Mouse (Mus musculus) testis, adult 2 months (tissue): ENCODE measurements around the gene Sh2b1. TPM values are rescaled to one million over a fixed set of nuclear protein-coding genes. Genes with fewer than 3 reads are reported as not detected.

Experiments
- H3K27ac ChIP-seq: fragments of 200-500 bp; 2 replicates; pipeline ENCODE4 v1.5.1; 2012; ENCODE audit warnings: low read depth, low read length; ENCODE audit not compliant: control insufficient read depth, insufficient read depth
- H3K27me3 ChIP-seq: fragments of 200-500 bp; 2 replicates; pipeline ENCODE4 v1.6.1; 2012; ENCODE audit warnings: mild to moderate bottlenecking, low read length, moderate library complexity; ENCODE audit not compliant: control insufficient read depth, insufficient read depth
- H3K36me3 ChIP-seq: fragments of 200-500 bp; 2 replicates; pipeline ENCODE4 v1.6.1; 2012; ENCODE audit warnings: mild to moderate bottlenecking, low read length; ENCODE audit not compliant: control insufficient read depth, insufficient read depth
- H3K4me1 ChIP-seq: fragments of 200-500 bp; 2 replicates; pipeline ENCODE4 v1.6.1; 2012; ENCODE audit warnings: low read length; ENCODE audit not compliant: control insufficient read depth, insufficient read depth
- H3K4me3 ChIP-seq: fragments of 200-500 bp; 2 replicates; pipeline ENCODE4 v1.5.1; 2012; ENCODE audit warnings: low read depth, mild to moderate bottlenecking, low read length, moderate library complexity, mixed read lengths; ENCODE audit not compliant: control insufficient read depth
- CTCF ChIP-seq: fragments of 200-500 bp; IDR thresholded peaks from 2 replicates; pipeline ENCODE4 v1.5.1; 2012; ENCODE audit warnings: low read depth, mild to moderate bottlenecking, inconsistent platforms, low read length, moderate library complexity; ENCODE audit not compliant: control insufficient read depth, insufficient read depth, insufficient replicate concordance
- POLR2A ChIP-seq: fragments of 200-500 bp; IDR thresholded peaks from 2 replicates; pipeline ENCODE4 v1.6.1; 2012; ENCODE audit warnings: low read depth, mild to moderate bottlenecking, inconsistent platforms, low read length, moderate library complexity; ENCODE audit not compliant: control insufficient read depth
- polyA plus RNA-seq: library from polyadenylated mRNA; depleted of rRNA; stranded (reverse); fragments of >200 nt; gene quantifications from 2 replicates; pipeline ENCODE4 v1.2.3, GENCODE M21; 2012; rRNA removed

Sh2b1 gene
- polyA plus RNA-seq = 39.2 and 41.1 TPM in 2 replicates

DNA sequence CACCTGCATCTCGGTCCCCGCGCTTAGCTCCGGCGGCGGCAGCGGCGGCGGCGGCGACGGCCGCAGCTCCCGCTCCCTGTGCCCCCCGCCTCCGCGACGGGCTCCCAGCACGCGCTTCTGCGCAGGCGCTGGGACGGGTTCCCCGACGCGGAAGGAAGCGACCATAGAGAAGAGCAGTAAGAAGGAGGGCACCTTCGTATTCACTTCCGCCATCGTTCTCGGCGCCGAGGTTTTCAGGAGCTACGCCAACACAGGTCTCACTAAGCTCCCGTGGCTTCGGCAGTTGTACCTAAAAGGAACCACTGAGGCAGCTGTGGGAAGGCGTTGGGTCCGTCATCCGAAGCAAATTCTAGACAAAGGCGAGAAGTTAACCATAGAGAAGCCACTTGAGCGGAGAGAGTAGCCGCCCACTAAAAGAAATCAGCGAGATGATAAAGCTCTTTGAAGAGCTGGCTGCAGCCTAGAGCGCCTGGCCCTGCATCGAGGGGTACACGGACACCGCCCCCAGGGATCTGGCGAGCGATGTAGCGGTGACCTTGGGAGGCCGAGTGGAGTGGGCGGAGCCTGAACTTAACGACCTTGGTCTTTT, at the start of gene Sh2b1:
Gene Sh2b1 (minus strand): TSS at position 432 of the 589 bp plus-strand sequence.
- Histone ChIP-seq H3K27me3 (no peaks in the 10 kb centered on the region), H3K4me1 (peaks cover 3% of the 10 kb centered on the region), H3K4me3 (peak within 1 kb of the TSS; percentile 89), H3K27ac (peak within 1 kb of the TSS; percentile 94), H3K36me3 (no peaks in the 10 kb centered on the region; the same call in none of the 2 replicates)
- TF ChIP-seq POLR2A (peak; percentile 43), CTCF (peak; percentile 3; the same call in 1 of the 2 replicates)

DNA sequence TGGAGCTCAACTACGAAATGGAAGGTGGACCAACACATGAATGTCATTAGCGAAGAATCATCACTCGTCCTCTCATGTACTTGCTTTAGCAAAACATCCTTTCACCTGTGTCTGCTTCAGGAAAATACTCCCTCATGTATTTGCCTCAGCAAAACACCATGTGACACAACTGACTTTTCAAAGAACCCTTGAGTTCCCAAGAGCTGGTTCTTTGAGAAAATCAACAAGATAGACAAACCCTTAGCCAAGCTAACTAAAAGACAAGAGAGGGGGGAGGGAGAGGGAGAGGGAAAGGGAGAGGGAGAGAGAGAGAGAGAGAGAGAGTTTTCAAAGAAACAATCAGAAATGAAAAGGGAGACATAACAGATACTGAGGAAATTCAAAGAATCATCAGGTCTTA, 48.1 kb upstream of the Sh2b1 start:
- H3K36me3 ChIP-seq = no peaks in the 10 kb centered on the region
- no peak overlapping the region for H3K27ac ChIP-seq
- H3K4me1 ChIP-seq = no peaks in the 10 kb centered on the region
- TF ChIP-seq CTCF (no peak), POLR2A (no peak)
- H3K4me3 ChIP-seq = no peak overlapping the region
- H3K27me3 ChIP-seq = no peaks in the 10 kb centered on the region

DNA sequence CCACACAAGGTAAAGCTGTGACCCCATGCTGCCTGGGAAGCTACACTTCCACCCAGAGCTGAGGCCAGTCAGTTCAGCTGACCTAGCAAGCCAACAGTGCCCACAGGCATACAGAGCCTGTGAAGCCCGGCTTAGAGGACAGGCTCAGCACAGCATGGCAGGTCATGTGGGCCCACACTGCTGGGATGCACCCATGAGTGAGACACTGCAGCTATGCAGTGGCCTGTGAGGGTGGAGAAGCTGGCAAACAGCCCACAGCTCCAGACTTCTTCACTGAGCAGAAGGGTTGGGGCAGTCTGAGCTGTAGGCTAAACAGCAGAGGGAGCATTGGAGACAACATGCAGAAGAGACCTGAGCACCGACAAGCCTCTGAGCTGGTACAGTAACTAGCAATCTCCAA, 44.3 kb upstream of the Sh2b1 start:
- H3K4me1 ChIP-seq = no peaks in the 10 kb centered on the region
- H3K4me3 ChIP-seq = no peak overlapping the region
- H3K27ac ChIP-seq = no peak overlapping the region
- TF ChIP-seq POLR2A = no peak
- TF ChIP-seq CTCF = no peak
- H3K36me3 ChIP-seq = no peaks in the 10 kb centered on the region
- no peaks in the 10 kb centered on the region for H3K27me3 ChIP-seq

DNA sequence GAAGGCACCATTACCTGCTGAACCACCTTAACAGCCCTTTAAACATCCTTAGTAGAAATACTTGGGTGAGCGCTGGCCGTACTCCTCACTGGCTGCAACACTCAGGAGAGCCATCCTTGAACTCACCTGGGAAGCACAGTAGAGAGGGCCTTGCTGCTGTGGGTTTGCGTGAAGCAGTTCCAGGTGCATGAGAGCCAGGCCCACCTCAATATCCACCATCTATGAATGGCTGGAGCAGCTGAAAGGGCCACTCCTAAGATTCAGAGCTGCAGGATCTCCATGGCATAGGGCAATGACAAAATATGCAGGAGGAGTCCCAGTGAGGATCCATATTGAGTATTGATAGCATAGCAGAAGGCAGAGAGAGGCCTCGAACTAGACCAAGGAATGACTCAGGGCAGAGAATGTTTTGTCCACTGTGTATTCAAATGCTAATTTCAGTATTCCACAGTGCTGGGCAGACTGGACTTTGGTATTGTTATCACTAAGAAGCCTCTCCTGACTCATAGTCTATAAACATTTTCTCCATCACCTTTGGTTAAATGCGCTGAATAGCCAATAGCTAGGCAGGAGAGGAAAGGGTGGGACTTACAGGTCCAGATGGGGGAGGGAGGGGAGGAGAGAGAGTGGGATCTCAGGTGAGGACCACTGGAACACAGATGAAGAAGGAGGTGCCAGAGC, 43.2 kb upstream of the Sh2b1 start:
- H3K27ac ChIP-seq = no peak overlapping the region
- no peak overlapping the region for H3K4me3 ChIP-seq
- H3K36me3 ChIP-seq = no peaks in the 10 kb centered on the region
- H3K4me1 ChIP-seq = no peaks in the 10 kb centered on the region
- H3K27me3 ChIP-seq = no peaks in the 10 kb centered on the region
- TF ChIP-seq CTCF = no peak
- no peak for TF ChIP-seq POLR2A

DNA sequence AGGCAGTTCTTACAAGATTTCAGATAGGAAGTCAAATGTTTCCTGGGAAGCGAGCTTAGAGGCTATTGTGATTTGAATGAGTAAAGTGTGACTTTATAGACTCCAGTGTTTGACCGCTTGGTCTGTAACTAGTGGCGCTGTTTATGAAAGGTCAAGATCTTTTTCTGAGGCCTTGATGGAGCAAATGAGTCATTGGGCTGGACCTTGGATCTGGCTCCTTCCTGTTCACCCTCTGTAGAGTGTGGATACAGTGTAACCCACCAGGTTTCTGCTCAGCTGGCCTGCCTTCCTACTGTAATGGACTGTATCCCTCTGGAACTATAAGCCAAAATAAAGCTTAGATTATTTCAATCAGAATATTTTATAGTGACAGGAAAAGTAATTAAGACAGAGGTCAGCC, 36.1 kb upstream of the Sh2b1 start:
- Histone ChIP-seq H3K27me3 (no peaks in the 10 kb centered on the region), H3K4me3 (no peak overlapping the region), H3K27ac (no peak overlapping the region), H3K4me1 (0 out of 2 replicates have a peak, but pooled peaks cover 2% of the 10 kb centered on the region), H3K36me3 (no peaks in the 10 kb centered on the region)
- TF ChIP-seq POLR2A (no peak), CTCF (no peak)

DNA sequence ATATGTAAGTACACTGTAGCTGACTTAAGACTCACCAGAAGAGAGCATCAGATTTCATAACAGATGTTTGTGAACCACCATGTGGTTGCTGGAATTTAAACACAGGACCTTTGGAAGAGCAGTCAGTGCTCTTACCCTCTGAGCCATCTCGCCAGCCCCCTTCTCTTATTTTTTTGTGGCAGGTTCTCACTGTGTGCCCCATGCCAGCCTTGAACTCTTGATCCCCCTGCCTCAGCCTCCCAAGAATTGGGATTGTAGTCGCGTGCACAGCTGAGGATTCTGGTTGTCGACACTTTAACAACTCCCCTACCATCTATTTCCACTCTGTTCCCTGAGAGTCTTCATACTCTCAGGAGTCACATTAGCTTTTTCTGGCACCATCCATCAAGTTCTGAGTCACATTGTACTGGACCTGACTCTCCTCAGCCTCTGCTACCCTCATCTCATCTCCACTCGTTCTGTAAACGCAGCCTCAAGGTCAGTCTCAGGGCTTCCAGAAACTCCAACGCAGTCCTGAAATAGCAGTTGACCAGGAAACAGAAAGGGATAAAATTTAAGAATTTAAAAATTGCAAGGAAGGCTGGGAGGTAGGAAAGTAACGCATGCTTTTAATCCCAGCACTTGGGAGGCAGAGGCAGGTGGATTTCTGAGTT, 32.0 kb upstream of the Sh2b1 start:
- peak overlapping the region; percentile 61 for H3K4me3 ChIP-seq
- H3K4me1 ChIP-seq = peaks cover 2% of the 10 kb centered on the region; the same call in 1 of the 2 replicates
- H3K27me3 ChIP-seq = no peaks in the 10 kb centered on the region
- H3K36me3 ChIP-seq = no peaks in the 10 kb centered on the region
- no peak for TF ChIP-seq CTCF
- TF ChIP-seq POLR2A = no peak
- no peak overlapping the region; the same call in 1 of the 2 replicates for H3K27ac ChIP-seq

DNA sequence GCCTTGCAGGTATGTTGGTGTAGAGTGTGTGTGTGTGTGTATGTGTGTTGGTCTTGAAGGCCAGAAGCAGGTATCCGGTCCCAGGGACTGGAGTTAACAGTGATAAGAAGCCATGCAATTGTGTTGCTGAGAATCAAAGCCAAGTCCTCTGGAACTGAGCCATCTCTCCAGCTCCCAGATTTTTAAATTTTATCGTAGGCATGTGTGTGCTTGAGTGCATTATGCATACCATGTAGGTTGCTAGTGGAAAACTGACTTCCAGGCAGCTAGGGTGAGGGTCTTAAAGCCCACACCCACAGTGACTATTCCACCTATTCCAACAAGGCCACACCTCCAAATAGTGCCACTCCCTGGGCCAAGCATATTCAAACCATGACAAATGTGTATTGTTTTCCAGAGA, 29.7 kb upstream of the Sh2b1 start:
- Histone ChIP-seq H3K4me1 (peaks cover 2% of the 10 kb centered on the region; the same call in 1 of the 2 replicates), H3K27me3 (no peaks in the 10 kb centered on the region), H3K36me3 (peaks cover 10% of the 10 kb centered on the region), H3K4me3 (peak overlapping the region; percentile 54; the same call in 1 of the 2 replicates), H3K27ac (no peak overlapping the region)
- TF ChIP-seq POLR2A (no peak), CTCF (no peak)
